Mouse (Mus musculus) NIH3T3 (cell line): Measurements from ENCODE around the gene Ptpn9.
"Not testable (repeated sequence)": the region's sequence is repeated elsewhere in the genome, so short reads cannot be mapped to it uniquely, and the experiment has no call there.

ENCODE experiments used
- DNase-seq: peaks from one replicate; pipeline ENCODE4 v3.0.0-alpha.2; 2012; ENCODE audit warnings: low read depth

Gene Ptpn9

DNA sequence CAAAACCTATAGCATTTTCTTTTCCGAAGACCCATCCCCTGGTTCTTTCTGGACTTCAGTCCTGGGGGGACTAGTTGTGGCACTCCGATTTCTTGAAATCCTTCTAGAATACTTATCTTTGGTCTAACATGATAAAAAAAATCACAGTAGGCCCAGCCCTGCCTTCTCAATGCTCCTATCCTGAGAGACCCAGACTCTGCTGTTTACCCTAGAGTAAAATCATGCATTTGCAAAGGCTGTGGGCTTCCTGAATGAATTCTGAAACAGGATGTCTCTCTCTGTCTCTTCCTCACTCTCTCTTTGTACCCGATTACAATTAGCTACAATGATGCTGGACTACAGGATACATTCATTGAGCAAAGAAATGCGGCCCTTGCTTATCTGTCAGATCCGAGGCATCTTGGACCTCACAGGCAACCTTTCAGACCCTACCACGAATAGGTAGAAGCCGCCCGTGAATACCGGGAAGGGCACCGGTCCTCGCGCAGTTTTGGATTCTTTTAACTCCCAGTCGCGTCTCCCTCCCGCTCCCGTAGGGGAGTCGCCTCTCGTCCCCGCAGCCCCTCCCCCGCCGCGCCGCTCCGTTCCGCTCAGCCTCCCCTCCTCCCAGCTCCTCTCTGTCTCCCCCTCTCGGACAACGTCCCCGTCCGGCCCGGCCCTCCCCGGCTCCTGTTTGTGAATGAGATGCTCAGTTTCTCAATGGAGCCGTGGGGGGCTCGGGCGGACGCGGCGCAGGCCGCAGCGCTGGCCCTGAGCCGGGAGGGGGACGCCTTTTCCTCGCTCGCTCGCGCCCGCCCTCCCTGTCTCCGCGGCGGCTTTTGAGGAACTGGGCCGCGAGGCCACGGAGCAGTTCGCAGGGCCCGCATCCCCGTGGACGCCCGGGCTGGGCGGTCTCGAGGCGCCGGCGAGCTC lies at the start of gene Ptpn9:
Gene Ptpn9 (plus strand): TSS at position 638 of the 912 bp plus-strand sequence.
- DNase-seq = peak; percentile 93

DNA sequence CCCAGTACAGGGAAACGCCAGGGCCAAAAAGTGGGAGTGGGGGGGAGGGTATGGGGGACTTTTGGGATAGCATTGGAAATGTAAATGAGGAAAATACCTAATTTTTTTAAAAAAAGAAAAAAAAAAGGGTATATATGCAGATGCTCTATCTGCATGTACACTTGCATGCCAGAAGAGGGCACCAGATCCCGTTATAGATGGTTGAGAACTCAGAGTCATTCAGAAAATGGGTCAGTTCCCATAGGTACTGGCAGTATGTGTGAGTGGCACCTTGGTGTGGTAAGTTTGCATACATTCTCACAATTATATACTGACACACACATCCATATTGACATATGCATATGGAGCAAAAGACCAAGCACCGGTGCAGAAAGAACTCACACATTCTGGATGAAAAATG lies 47.2 kb upstream of the Ptpn9 start:
- DNase-seq = peak; percentile 83

DNA sequence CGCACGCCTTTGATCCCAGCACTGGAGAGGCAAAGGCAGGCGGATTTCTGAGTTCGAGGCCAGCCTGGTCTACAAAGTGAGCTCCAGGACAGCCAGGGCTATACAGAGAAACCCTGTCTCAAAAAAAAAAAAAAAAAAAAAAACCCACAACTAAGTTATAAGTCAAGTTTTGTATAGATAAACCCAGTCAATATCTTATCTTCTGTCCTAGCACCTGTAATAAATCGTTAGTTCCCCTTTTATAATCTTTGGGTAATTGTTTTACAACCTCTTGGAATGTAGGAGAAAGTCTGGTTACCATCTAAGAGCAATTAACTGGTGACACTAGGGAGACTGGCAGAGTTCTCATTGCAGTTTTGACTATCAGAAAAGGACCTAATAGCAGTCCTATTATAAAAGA lies 46.0 kb upstream of the Ptpn9 start:
- not testable (repeated sequence) for DNase-seq

DNA sequence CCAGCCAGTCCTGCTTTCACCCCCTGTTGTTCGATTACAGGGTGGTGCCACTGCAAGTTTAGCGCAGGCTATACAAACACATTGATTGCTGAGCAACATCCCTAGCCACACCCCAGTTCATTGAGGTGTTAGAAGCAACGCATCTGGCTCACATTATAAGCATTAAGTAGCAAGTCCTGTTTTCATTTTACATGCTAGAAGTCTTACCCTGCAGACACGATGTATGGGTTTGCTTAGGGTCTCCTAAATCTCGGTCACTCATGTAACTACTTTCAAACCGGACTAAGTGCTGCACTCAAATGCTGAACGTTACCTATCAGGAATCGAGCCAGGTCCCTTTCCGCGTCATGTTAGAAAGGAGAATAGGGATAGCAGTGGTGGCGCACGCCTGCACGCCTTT lies 45.0 kb upstream of the Ptpn9 start:
- DNase-seq = peak; percentile 25

DNA sequence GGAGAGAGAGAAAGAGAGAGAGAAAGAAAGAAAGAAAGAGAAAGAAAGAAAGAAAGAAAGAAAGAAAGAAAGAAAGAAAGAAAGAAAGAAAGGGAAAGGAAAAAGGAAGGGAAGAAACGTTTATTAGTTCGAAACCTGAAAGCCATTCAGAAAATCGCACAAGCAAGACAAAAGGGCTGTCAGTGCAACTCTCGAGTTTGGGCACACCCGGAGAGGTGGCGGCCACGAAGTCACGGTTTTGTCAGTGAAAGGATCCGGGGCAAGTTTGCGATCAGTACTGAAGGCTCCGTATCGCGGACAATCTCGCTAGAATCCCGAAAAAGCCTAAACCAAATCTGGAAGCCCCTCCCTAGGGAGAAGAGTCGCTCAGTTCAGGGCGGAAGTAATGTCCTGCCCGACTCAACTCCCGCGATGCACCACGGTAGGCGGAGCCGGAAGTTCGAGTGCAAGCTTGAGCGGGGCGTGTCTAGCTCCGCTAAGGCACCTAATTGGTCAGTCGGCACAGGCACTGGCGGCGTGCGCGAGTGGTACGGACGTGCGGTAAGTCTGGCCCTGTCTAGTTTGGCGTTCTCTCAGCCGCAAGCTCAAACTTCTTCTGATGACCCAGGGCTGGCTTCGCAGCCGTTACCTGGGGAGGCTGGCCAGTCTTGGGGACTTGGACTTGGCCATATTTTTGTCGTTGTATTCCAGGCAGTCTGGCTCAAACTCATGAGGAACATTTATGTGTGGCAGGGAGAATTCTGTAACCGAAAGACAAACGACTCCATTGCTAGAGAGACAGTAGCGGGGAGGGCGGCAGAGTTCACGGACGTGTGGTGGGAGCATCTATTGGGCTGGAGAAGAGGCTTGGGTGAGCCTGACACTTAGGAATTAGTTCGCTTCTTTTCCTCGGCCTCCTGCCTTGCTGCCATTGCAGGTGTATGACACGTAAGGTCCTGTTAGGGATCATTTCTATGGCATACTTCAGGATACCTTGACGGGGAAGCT lies 44.0 kb upstream of the Ptpn9 start, which contains the start of gene Snupn:
Gene Snupn (plus strand): TSS at position 465 of the 987 bp plus-strand sequence.
- peak; percentile 98 for DNase-seq

DNA sequence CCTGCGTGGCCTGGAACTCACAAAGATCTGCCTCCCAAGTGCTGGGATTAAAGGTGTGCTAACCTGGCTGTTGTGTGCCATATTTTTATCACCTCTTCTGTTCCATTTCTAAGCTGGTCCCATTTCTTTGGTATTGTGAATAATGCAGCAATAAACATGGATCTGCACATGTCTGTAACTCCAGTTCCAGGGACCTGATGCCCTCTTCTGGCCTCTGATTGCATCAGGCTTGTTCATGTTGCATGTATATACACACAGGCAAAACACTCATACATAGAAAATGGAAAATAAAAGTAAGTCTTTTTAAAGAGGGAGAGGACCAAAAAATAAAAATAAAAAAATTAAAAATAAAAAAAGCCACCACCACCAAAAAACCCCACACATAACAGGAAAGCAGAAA lies 41.2 kb upstream of the Ptpn9 start:
- DNase-seq = no peak

DNA sequence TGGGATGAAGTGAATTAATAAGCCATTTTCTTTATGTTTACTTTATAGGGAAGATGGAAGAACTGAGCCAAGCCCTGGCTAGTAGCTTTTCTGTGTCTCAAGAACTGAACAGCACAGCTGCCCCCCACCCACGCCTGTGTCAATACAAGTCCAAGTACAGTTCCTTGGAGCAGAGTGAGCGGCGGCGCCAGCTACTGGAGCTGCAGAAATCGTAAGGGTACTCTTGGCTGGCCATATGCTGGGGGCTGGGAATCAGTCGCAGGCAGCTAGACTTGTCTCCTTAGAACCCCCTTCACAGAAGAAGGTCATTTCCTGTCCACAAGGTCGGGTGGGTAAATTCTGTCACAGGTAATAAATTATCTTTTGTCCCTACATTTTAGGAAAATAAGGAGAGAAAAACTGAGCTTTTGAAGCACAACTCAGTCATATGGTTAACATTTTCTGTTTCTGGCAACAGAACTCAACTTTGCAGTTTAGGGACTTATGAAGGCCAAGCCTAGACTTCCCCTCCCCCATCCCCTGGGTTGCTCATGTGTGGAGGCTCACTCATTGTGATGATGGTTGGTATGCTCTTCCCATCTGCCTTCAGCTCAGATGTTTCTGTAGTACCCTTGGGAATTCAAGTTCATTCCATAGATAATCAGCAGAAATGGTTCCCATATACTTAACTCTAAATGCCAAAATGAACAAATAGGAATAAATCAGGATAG lies 37.6 kb upstream of the Ptpn9 start:
- peak; percentile 39 for DNase-seq

DNA sequence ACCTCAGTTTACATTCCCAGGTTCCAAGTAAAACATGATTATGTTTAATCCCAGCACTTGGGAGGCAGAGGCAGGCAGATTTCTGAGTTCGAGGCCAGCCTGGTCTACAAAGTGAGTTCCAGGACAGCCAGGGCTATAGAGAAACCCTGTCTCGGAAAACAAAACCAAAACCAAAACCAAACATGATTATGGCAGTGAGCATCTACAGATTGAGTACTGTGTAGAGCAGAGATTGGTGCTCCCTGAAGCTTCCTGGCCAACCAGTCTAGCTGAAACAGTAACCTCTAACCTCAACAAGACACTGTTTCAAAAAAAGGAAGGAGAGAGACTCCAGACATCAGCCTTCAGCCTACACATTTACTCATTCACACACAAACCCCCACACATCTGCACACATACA lies 36.0 kb upstream of the Ptpn9 start:
- DNase-seq = no peak

DNA sequence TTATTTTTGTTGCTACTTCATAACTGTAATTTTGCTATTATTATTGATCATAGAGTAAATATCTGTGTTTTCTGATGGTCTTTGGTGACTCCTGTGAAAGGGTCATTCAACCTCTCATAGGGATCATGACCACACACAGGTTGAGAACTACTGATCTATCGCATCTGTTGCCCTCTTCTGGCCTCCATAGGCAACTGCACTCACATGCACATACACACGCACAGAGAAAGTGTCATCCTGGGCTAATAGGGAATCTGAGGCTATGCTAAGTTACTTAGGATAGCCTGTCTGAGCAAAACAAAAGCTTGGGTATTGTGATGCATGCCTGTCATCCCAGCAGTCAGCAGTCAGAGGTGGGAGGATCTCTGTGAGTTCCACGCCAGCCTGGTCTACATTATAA lies 33.1 kb upstream of the Ptpn9 start:
- no peak for DNase-seq

DNA sequence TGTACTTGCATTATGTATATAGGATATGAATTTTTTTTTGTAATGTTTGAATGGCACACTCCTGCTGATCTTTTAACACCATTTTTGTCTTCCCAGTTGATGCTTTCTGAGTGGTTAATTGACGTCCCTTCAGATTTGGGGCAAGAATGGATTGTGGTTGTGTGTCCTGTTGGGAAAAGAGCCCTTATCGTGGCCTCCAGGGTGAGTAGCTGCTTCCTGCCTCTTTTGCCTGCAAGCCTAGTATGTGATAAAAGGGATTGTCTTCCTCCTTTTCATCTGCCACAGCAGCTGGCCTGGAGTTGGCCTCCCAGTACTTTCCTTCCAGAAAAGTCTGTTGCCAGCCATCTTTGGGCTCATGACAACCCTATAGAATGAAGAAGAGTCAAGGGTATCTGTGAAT lies 24.6 kb upstream of the Ptpn9 start:
- no peak for DNase-seq

DNA sequence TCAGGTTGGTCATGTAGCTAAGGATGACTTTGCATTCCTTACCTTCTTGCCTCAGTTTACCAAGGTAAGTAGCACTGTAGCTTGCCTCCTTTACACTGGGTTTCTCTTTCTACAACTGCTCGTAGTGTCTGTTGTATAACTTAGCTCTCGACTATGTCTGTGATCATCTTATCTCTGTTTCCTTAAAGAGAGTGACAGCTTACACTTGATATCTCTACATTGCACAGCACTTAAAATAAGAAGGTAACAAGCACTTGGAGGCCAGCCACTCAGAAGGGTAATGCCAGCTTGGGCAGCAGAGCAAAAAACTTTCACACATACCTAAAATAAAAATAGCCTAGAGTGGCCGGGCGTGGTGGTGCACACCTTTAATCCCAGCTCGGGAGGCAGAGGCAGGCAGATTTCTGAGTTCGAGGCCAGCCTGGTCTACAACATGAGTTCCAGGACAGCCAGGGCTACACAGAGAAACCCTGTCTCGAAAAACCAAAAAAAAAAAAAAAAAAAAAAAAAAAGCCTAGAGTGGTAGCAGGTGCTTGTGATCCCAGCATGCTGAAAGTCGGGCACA lies 20.7 kb upstream of the Ptpn9 start:
- DNase-seq = no peak

DNA sequence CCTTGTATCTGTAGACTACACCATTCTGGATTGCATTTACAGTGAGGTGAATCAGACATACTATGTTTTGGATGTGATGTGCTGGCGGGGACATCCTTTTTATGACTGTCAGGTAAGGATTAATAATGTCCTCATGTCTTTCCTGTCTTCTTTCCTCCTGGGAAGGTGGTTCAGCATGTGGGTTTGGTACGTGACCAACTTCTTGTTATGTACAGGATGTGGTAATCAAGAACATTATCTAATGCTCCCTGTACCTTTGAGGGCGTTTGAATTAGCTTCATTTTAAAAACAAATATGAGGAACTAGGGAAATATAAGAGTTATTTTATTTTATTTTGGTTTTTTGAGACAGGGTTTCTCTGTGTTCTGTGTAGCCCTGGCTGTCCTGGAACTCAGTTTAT lies 19.5 kb upstream of the Ptpn9 start:
- no peak for DNase-seq

DNA sequence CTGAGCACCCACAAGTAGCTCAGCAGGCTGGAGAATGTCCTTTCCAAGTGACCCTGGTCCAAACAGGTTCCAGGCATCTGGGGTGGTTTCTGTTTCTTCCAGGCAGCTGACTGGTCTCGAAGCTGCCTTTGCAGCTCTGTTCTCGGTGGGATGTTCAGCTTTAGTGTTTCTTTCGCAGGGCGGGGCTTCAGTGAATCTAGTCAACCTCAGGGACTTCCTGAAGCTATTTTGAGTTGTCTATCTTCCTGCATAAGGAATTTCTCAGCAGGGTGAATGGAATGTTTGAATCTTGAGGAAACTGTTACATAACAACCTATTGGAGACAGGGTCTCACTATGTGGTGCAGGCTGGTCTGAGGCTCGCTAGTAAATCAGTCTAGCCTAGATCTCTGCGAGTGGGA lies 14.5 kb upstream of the Ptpn9 start:
- no peak for DNase-seq

DNA sequence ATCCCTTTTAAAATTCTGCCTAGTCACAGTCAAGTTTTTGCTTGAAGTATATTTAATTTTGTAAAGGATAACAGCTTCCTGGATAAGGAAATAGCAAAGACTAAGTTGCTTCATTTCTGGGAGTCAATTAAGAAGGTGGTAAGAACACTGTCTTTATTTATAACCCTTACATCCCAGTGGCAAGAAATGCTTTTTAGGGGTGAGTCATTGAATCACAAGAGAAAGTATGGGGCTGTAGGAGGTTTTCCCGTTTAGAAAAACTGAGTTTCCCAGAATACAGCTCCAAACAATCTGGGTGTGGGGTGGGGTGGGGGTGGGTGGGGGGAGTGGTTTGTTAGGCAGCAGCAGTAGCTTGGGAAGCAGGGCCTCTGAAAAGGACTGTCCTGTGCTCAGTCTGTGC lies 13.2 kb upstream of the Ptpn9 start:
- peak; percentile 32 for DNase-seq

DNA sequence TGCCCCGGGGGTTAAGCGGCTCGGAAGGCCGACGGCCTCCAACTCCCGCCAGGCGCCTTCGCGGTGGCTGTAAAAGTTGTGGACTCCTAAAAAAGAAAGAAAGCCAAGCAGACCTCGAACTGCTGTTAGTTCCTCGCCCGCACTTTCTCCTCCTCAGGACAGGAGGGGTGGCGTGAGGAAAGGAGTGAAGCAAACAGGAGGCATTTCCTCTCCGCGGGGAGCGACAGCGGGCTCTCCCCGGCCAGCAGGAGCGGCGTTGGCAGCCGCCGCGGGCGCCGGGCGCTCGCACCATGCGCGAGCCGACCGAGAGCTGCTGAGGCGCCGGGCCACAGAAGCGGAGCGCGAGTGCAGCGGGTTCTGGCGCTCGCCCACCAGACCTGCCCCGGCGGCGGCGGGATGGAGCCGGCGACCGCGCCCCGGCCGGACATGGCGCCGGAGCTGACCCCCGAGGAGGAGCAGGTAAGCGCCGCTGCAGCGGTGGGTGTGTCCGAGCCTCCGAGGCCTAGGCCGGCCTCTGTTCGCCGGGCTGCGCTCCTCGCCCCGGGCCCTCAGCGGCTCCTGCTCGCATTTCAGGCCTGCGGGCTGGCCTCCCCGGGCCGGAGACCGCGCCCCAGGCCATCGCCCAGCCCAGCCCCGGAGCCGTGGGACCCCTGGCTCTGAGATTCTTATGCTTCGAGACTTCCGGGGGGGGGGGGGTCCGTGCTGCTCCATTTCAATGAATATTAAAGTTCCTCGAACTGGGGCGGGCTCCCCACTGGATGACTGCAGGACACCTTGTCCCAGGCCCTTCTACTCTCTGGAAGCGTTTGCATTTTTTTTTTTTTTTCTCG lies 690 bp downstream of the Ptpn9 start:
- peak; percentile 69 for DNase-seq

DNA sequence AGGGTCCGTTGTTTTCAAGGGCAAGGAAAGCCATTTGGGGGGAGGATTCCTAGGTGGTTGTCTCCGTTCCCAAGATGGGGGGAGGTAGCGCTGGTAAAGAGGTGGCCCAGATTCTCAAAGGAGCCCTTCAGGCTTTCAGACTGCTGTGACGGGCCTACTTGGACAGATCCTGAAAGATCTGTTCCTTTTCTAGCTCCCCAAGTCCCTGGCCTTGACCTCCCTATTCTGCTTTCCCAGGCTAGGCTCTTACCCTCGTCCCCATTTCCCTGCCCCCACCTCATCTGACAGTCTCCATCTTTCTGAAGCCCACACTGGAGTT lies 1.3 kb downstream of the Ptpn9 start:
- peak; percentile 40 for DNase-seq

DNA sequence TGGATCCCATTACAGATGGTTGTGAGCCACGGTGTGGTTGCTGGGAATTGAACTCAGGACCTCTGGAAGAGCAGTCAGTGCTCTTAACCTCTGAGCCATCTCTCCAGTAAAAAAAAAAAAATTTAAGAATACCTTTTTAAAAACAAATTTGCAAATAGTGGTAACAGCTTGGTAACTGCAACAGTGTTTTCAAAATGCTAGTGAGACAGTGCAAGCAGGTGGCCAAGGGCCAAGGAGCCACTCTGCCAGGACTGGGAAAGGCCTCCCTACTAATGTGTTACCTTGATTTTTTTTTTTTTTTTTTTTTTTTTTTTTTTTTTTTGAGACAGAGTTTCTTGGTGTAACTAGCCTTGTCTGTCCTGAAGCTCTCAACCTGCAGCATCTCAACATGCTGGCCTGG lies 2.5 kb downstream of the Ptpn9 start:
- peak; percentile 14 for DNase-seq

DNA sequence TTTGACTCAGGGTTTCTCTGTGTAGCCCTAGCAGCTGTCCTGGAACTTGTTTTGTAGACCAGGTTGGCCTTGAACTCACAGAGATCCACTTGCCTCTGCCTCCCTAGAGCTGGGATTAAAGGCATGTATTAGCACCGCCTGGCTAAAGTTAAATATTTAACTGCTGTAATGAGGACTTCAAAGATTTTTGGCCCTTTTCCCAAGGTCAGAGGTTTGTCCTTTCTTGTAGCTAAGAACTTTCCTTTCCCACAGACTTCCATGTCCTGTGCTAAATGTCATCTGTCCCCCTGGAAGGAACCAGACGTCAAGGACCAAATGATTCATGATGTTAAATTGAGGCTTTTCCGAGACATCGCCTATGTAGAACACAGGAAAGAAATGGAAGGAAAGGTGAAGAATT lies 8.3 kb downstream of the Ptpn9 start:
- DNase-seq = no peak

DNA sequence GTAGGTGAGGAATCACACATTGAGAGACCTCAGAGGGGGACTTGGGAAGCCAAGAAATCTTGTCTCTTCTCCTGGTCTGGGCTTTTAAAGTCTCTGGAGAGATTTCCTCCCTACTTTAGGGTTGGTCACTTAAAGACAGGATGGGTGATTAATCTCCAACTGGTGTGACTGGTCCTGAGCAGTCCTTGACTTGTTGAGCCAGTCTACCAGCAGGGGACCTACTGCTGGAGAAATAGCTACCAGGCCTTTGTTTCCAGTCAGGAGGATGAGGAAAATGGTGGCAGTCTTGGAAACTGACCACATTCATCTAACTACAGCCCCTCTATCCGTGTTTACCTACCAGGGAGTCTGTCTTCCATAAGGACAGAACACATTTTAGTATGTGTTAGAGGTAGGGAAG lies 17.7 kb downstream of the Ptpn9 start:
- no peak for DNase-seq

DNA sequence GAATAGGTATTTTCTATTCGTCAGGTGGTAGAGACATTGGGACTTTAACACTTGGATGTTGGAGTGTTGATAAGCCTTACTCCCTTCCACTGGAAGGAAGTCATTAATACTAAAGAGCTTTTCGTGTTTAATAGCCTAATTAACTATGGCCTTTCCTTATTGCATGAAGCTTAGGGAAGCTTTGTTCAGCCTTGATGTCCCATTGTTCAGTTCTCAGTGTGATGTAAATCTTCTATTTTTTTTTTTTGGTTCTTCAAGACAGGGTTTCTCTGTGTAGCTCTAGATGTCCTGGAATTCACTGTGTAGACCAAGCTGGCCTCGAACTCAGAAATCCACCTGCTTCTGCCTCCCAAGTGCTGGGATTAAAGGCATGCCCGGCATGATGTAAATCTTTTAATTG lies 18.2 kb downstream of the Ptpn9 start:
- DNase-seq = no peak

DNA sequence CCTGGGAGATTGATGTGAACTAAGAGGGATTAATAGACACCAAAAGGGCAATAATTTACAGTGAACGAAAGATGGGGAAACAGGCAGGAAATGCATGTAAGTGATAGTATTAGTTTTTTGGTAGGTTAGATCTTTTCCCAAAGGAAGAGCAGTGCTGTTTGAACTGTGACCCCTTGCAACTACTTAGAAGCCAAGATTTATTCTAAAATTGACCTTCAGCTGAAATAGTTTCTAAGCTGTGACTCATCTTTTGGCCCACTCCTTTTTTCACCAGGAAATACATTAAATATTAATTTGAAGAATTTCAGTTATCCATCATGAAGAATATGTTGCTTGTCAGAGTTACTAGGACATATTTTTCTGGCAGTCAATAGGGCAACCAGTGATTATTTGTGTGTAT lies 19.0 kb downstream of the Ptpn9 start:
- DNase-seq = peak; percentile 34
